Mouse (Mus musculus): ENCODE measurements at regions not wholly inside any gene's neighbourhood (a gene's known extent, or its start where the extent isn't known, plus 50 kb on each side); places are given as distances from the start of the nearest gene placed in this dataset.

GRCm38 (mm10) chr7:83245867-83246266 is 338.9 kb upstream of the Tmc3 start:
- DNase-seq (ENCODE audit: low read depth, low spot score), result no peak

- DNase-seq (ENCODE audit: low read depth, low spot score), result no peak
These were observed 332.6 kb upstream of the Tmc3 start for GRCm38 (mm10) chr7:83251995-83252563.

- no peak for DNase-seq (ENCODE audit: low read depth, low spot score)
These were observed 331.7 kb upstream of the Tmc3 start for GRCm38 (mm10) chr7:83253001-83253400.

- no peak for DNase-seq (ENCODE audit: low read depth, low spot score)
These were observed 331.3 kb upstream of the Tmc3 start for GRCm38 (mm10) chr7:83253432-83253831.

- DNase-seq (ENCODE audit: low read depth, low spot score), result no peak
These were observed 330.3 kb upstream of the Tmc3 start for GRCm38 (mm10) chr7:83254411-83254810.

GRCm38 (mm10) chr7:83256236-83256784 is 328.4 kb upstream of the Tmc3 start:
- no peak for DNase-seq (ENCODE audit: low read depth, low spot score)

GRCm38 (mm10) chr7:83258363-83258916 is 326.3 kb upstream of the Tmc3 start:
- no peak for DNase-seq (ENCODE audit: low read depth, low spot score)

- no peak for DNase-seq (ENCODE audit: low read depth, low spot score)
These were observed 323.2 kb upstream of the Tmc3 start for GRCm38 (mm10) chr7:83261489-83261888.

- DNase-seq (ENCODE audit: low read depth, low spot score), result peak; percentile 2
These were observed 294.6 kb upstream of the Tmc3 start for GRCm38 (mm10) chr7:83289915-83290773.

- DNase-seq (ENCODE audit: low read depth, low spot score), result no peak
These were observed 277.6 kb upstream of the Tmc3 start for GRCm38 (mm10) chr7:83307112-83307511.

- DNase-seq (ENCODE audit: low read depth, low spot score), result no peak
These were observed 272.6 kb upstream of the Tmc3 start for GRCm38 (mm10) chr7:83312172-83312571.

GRCm38 (mm10) chr7:83329809-83330412 is 254.8 kb upstream of the Tmc3 start:
- no peak for DNase-seq (ENCODE audit: low read depth, low spot score)

GRCm38 (mm10) chr7:83347103-83347754 is 237.5 kb upstream of the Tmc3 start:
- no peak for DNase-seq (ENCODE audit: low read depth, low spot score)

- no peak for DNase-seq (ENCODE audit: low read depth, low spot score)
These were observed 215.5 kb upstream of the Tmc3 start for GRCm38 (mm10) chr7:83369191-83369590.

GRCm38 (mm10) chr7:83369605-83370004 is 215.1 kb upstream of the Tmc3 start:
- DNase-seq (ENCODE audit: low read depth, low spot score), result no peak

- DNase-seq (ENCODE audit: low read depth, low spot score), result no peak
These were observed 207.9 kb upstream of the Tmc3 start for GRCm38 (mm10) chr7:83376826-83377225.

- no peak for DNase-seq (ENCODE audit: low read depth, low spot score)
These were observed 203.1 kb upstream of the Tmc3 start for GRCm38 (mm10) chr7:83381381-83382181.

GRCm38 (mm10) chr7:83382803-83383363 is 201.8 kb upstream of the Tmc3 start:
- DNase-seq (ENCODE audit: low read depth, low spot score), result peak; percentile 35

- DNase-seq (ENCODE audit: low read depth, low spot score), result no peak
These were observed 193.3 kb upstream of the Tmc3 start for GRCm38 (mm10) chr7:83391388-83391787.

- DNase-seq (ENCODE audit: low read depth, low spot score), result no peak
These were observed 192.5 kb upstream of the Tmc3 start for GRCm38 (mm10) chr7:83392181-83392580.

Measured in embryo, embryonic 11.5 days (tissue).